Mouse (Mus musculus) monocyte, adult 5-6 weeks (primary cell): ENCODE measurements around the gene Elmo1. TPM values are rescaled to one million over a fixed set of nuclear protein-coding genes. Genes with fewer than 3 reads are reported as not detected.

Experiments used
- ATAC-seq: fragments of 153-309, 156-312 bp; replicated peaks from 2 replicates; pipeline ENCODE4 v1.8.0; 2017; ENCODE audit warnings: mild to moderate bottlenecking; ENCODE audit not compliant: low TSS enrichment, insufficient number of reproducible peaks, severe bottlenecking, poor library complexity, low FRiP score
- total RNA-seq: library from RNA; stranded (forward); fragments of 200-1000, 200-491, 200-594 nt; gene quantifications from 3 replicates; pipeline ENCODE4 v1.2.3, GENCODE M21; 2017

The Elmo1 gene
- total RNA-seq, 1 experiment from 2014 or later = 71.9 TPM

- no peak for ATAC-seq
Measured at GRCm38 (mm10) chr13:20327064-20327463, 236.7 kb downstream of the Elmo1 start.

- no peak for ATAC-seq
Measured at GRCm38 (mm10) chr13:20327975-20328374, 237.6 kb downstream of the Elmo1 start.

- no peak for ATAC-seq
Measured at GRCm38 (mm10) chr13:20328672-20329071, 238.3 kb downstream of the Elmo1 start.

- ATAC-seq = no peak
Measured at GRCm38 (mm10) chr13:20330954-20331353, 240.6 kb downstream of the Elmo1 start.

- no peak for ATAC-seq
Measured at GRCm38 (mm10) chr13:20335051-20335888, 244.9 kb downstream of the Elmo1 start.

GRCm38 (mm10) chr13:20335889-20336497 is 245.6 kb downstream of the Elmo1 start:
- ATAC-seq = no peak

- no peak for ATAC-seq
Measured at GRCm38 (mm10) chr13:20342881-20343280, 252.5 kb downstream of the Elmo1 start.

- no peak for ATAC-seq
Measured at GRCm38 (mm10) chr13:20349754-20350153, 259.4 kb downstream of the Elmo1 start.

GRCm38 (mm10) chr13:20352631-20353030 is 262.2 kb downstream of the Elmo1 start:
- ATAC-seq = no peak

- ATAC-seq = no peak
Measured at GRCm38 (mm10) chr13:20353862-20354603, 263.6 kb downstream of the Elmo1 start.

GRCm38 (mm10) chr13:20354604-20354999 is 264.2 kb downstream of the Elmo1 start:
- no peak for ATAC-seq

GRCm38 (mm10) chr13:20362541-20362940 is 272.1 kb downstream of the Elmo1 start:
- ATAC-seq = no peak

- ATAC-seq = no peak
Measured at GRCm38 (mm10) chr13:20365828-20366593, 275.6 kb downstream of the Elmo1 start.

GRCm38 (mm10) chr13:20370036-20370802 is 279.8 kb downstream of the Elmo1 start:
- no peak for ATAC-seq

GRCm38 (mm10) chr13:20371501-20371900 is 281.1 kb downstream of the Elmo1 start:
- no peak for ATAC-seq

- ATAC-seq = no peak
Measured at GRCm38 (mm10) chr13:20372335-20372734, 281.9 kb downstream of the Elmo1 start.

- ATAC-seq = no peak
Measured at GRCm38 (mm10) chr13:20378869-20379268, 288.5 kb downstream of the Elmo1 start.

- no peak for ATAC-seq
Measured at GRCm38 (mm10) chr13:20383875-20384274, 293.5 kb downstream of the Elmo1 start.
